Mouse (Mus musculus) left cerebral cortex, adult 2 months (tissue): ENCODE measurements around the gene Cd44. TPM values are rescaled to one million over a fixed set of nuclear protein-coding genes. Genes with fewer than 3 reads are reported as not detected.

Experiments
- DNase-seq, 2 experiments: peaks; one replicate each; pipeline ENCODE4 v3.0.0; 2021 to 2022; ENCODE audit warnings: low spot score in 2 of 2, mixed read lengths in 1 of 2; ENCODE audit errors: extremely low spot score in 1 of 2
- H3K27ac ChIP-seq: fragments of 200-600 bp; 2 replicates; pipeline ENCODE4 v1.8.1; 2022
- H3K4me3 ChIP-seq: fragments of 200-600 bp; 2 replicates; pipeline ENCODE4 v1.8.1; 2022
- CTCF ChIP-seq: fragments of 200-600 bp; IDR thresholded peaks from 2 replicates; pipeline ENCODE4 v1.8.1; 2022; ENCODE audit warnings: antibody characterized with exemption, mild to moderate bottlenecking, moderate library complexity
- intact Hi-C: fragments of 180-260 bp; cut with DNase I; formaldehyde crosslinking; loops from one replicate; pipeline ENCODE4 v1.15.1; 2025
- total RNA-seq, 2 experiments: library from RNA; stranded (reverse); gene quantifications; 2 replicates each; pipeline ENCODE4 v1.2.3; 2021

Cd44 gene
- total RNA-seq, 2 experiments from 2014 or later, result 2.9 to 4.4 TPM

DNA sequence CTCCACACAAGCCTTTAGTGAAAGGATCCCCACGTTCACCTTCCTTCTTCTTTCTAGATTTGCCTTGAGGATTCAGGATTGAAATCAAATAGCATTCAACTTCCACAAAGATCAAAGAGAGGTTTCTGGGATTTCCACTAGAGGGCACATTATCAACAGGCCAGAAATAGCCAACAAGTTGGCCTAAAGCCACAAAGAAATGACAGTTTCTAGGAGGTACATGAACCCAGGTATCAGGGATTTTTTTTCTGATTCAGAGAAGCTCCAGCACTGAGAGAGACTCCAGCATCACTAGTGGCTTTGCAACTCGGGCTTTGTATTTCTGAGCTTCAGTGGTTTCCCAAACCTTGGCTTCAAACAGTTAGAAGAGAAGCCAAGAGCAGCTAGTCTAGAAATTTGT lies 97.4 kb downstream of the Cd44 start:
- no peak overlapping the region for H3K27ac ChIP-seq
- no peak overlapping the region for H3K4me3 ChIP-seq
- TF ChIP-seq CTCF, result peak; percentile 70
- intact Hi-C loops, result loop anchor here (2.0 to 10.0 kb wide), 4 partner anchors 215 to 541 kb away; no protein-coding TSS in a partner anchor
- DNase-seq, result no peak

GRCm38 (mm10) chr2:102801899-102802298 lies 99.6 kb downstream of the Cd44 start:
- H3K4me3 ChIP-seq, result no peak overlapping the region
- no peak overlapping the region for H3K27ac ChIP-seq
- intact Hi-C loops, result loop anchor here (5.0 to 10.0 kb wide), 3 partner anchors 260 to 543 kb away; no protein-coding TSS in a partner anchor
- DNase-seq, result no peak
- no peak for TF ChIP-seq CTCF

DNA sequence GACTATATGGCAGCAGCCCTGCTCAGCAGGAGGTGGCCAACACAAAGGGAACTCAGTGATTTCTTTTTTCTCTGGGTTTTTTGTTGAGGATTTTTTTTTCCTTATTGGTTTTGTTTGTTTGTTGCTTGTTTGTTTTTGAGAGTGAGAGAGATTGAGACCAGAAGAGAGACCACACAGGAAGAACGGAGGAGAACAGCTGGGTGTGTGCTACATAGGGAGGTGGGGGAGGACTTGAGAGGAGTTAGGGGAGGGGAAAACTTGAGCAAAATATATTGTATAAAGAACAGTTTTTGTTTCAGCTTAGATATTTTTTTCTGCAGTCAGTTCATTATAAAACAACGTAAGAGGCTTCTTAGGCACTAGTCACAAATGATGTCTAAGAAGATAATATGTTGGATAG lies 103.3 kb downstream of the Cd44 start:
- no peak overlapping the region for H3K4me3 ChIP-seq
- intact Hi-C loops, result no loop called here

GRCm38 (mm10) chr2:102795034-102795433 lies 106.4 kb downstream of the Cd44 start:
- Histone ChIP-seq H3K4me3 (no peak overlapping the region), H3K27ac (no peak overlapping the region)
- DNase-seq, result no peak
- intact Hi-C loops, result no loop called here
- TF ChIP-seq CTCF, result no peak

More for the DNA sequence above, 103.3 kb downstream of the Cd44 start:
- TF ChIP-seq CTCF, result no peak
- no peak for DNase-seq
- H3K27ac ChIP-seq, result no peak overlapping the region

- no peak for DNase-seq
- intact Hi-C loops, result no loop called here
- no peak overlapping the region for H3K4me3 ChIP-seq
- no peak overlapping the region for H3K27ac ChIP-seq
- no peak for TF ChIP-seq CTCF
Observed at GRCm38 (mm10) chr2:102792804-102793203, 108.7 kb downstream of the Cd44 start.

- no peak for DNase-seq
- no peak for TF ChIP-seq CTCF
- intact Hi-C loops, result no loop called here
Observed at GRCm38 (mm10) chr2:102791641-102792040, 109.8 kb downstream of the Cd44 start.

DNA sequence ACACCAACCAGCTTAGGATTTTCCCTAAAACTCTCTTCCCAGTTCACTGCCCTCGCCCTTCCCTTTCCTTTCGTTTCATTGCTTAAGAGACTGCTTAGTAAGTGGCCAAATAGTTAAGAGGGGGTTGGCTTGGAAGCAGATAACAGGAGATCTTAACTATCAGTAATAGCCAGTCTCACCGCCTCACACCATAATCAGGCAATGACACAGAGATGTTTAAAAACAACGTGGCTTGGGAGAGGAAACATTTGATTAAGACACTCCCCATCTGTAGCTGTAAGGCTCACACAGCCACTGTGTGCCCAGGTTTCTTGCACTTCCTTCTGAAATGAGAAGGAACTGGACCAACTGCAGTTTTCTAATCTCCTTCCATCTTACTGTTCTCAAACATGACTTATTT lies 115.8 kb downstream of the Cd44 start:
- no peak for DNase-seq
- TF ChIP-seq CTCF, result no peak
- Histone ChIP-seq H3K27ac (no peak overlapping the region), H3K4me3 (no peak overlapping the region)
- intact Hi-C loops, result no loop called here

More at GRCm38 (mm10) chr2:102791641-102792040, 109.8 kb downstream of the Cd44 start:
- Histone ChIP-seq H3K27ac (no peak overlapping the region), H3K4me3 (no peak overlapping the region)

GRCm38 (mm10) chr2:102782751-102783150 lies 118.7 kb downstream of the Cd44 start:
- Histone ChIP-seq H3K27ac (no peak overlapping the region), H3K4me3 (no peak overlapping the region)
- no peak for TF ChIP-seq CTCF
- intact Hi-C loops, result no loop called here
- no peak for DNase-seq

GRCm38 (mm10) chr2:102778208-102778607 lies 123.3 kb downstream of the Cd44 start:
- Histone ChIP-seq H3K4me3 (no peak overlapping the region), H3K27ac (no peak overlapping the region)
- no peak for TF ChIP-seq CTCF
- no peak for DNase-seq
- intact Hi-C loops, result loop anchor here (10.0 kb wide), 1 partner anchor 183 kb away; no protein-coding TSS in a partner anchor

DNA sequence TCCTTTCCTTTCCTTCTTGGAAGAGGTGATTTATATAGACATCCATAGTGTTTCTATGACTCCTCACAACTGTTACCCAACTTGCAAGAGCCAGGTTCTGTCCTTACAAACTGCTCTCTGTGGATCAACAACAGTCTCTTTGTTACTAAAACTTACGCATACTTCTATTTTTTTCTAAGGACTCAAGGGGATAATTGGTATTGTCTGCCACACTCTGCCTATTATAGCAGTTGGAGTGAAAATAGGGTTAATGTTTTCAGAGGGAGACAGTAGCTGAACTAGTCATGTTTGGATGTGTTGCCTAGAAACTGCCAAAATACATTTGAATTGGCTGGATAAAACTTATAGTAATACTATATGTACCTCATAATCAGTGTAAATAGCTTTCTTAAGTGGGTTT lies 125.9 kb downstream of the Cd44 start:
- H3K27ac ChIP-seq, result no peak overlapping the region
- DNase-seq, result no peak
- intact Hi-C loops, result loop anchor here (10.0 kb wide), 1 partner anchor 181 kb away; no protein-coding TSS in a partner anchor
- H3K4me3 ChIP-seq, result no peak overlapping the region
- no peak for TF ChIP-seq CTCF

GRCm38 (mm10) chr2:102774700-102775099 lies 126.8 kb downstream of the Cd44 start:
- intact Hi-C loops, result loop anchor here (10.0 kb wide), 1 partner anchor 180 kb away; no protein-coding TSS in a partner anchor

GRCm38 (mm10) chr2:102772276-102772675 lies 129.2 kb downstream of the Cd44 start:
- intact Hi-C loops, result loop anchor here (10.0 kb wide), 1 partner anchor 177 kb away; no protein-coding TSS in a partner anchor
- TF ChIP-seq CTCF, result no peak
- Histone ChIP-seq H3K27ac (no peak overlapping the region), H3K4me3 (no peak overlapping the region)
- no peak for DNase-seq

More at GRCm38 (mm10) chr2:102774700-102775099, 126.8 kb downstream of the Cd44 start:
- H3K4me3 ChIP-seq, result no peak overlapping the region
- H3K27ac ChIP-seq, result no peak overlapping the region
- no peak for TF ChIP-seq CTCF
- no peak for DNase-seq

DNA sequence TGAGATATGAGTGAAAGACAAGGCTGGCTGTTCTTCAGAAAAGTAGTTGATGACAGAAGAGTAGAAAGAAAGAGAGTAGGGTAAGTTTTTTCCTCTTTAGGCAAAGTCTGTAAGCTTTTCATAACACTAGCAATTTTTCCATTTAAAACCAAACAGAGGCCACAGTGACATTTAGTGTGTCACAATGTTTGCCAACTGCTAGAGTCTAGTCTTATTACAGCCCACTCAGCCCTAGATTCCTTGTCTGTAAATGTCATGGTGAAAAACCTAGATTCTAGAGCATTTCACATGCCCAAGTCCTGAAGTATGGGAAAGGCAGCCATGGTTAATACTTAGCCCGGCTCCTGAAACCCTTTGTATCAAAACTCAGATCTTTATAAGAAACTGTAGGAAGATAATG lies 130.2 kb downstream of the Cd44 start:
- no peak for TF ChIP-seq CTCF
- Histone ChIP-seq H3K27ac (no peak overlapping the region), H3K4me3 (no peak overlapping the region)
- intact Hi-C loops, result loop anchor here (10.0 kb wide), 1 partner anchor 177 kb away; no protein-coding TSS in a partner anchor
- no peak for DNase-seq
